In the genomic region with DNA sequence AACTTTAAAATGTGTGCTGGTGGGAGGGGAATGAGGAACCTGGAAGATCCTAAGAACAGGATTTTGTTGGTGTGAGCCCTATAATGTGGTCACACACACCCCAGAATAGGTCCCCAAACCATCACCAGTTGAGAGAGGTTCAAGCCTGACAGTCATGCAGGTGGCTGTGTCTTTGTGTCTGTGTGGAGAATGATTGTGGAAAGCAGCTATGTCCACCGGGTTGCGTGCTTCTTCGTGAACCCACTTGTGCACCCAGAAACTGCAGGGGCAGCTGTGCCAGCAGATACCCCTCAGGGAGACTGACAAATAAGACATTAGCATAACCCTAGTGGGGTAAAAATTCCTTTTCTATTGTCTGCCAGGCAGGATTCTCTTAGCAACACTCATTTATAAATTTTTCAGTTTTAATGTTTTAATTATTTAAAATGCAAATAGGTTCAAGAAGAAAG, we compare ENCODE assay signal across 31 mouse cellular contexts.
A peak's percentile ranks its signal among the peaks of the same experiment; 100 is the strongest.
DNase-seq lines count a peak whose midpoint lies in the region; ATAC-seq lines count a peak whose summit lies in the region.
"Had no signal": no experiment of that assay in that cellular context is flagged by ENCODE, and none has a peak within 500 bp of the region (broad histone marks: within the 10 kb centered on the region; RNA-seq: fewer than 3 reads in every experiment).

No protein-coding gene starts in this region.

- H3K4me2 ChIP-seq in midbrain, embryonic 14.5 days (ENCODE audit: low read length), result no peak overlapping the region
- H3K4me2 ChIP-seq in midbrain, embryonic 11.5 days, result no peak overlapping the region
- H3K4me2 ChIP-seq in hindbrain, embryonic 15.5 days, result no peak overlapping the region
- H3K4me2 ChIP-seq in neural tube, embryonic 15.5 days, result no peak overlapping the region
- H3K4me2 ChIP-seq: embryonic facial prominence, embryonic 12.5 days; heart, embryonic 12.5 days; limb, embryonic 13.5 days; liver, embryonic 12.5 days had no signal

- H3K27me3 ChIP-seq in midbrain, embryonic 14.5 days (ENCODE audit: control insufficient read depth, insufficient read depth, low read length), result no peaks in the 10 kb centered on the region
- H3K27me3 ChIP-seq in midbrain, embryonic 11.5 days (ENCODE audit: control insufficient read depth, insufficient read depth, low read length), result no peaks in the 10 kb centered on the region
- H3K27me3 ChIP-seq in hindbrain, embryonic 15.5 days, result 0 out of 2 replicates have a peak, but pooled peaks cover 2% of the 10 kb centered on the region
- H3K27me3 ChIP-seq in neural tube, embryonic 15.5 days (replicated peaks), result 0 out of 2 replicates have a peak, but pooled peaks cover 5% of the 10 kb centered on the region
- H3K27me3 ChIP-seq: embryonic facial prominence, embryonic 12.5 days; heart, embryonic 12.5 days; limb, embryonic 13.5 days; liver, embryonic 12.5 days had no signal

- no peak for ATAC-seq in midbrain, embryonic 14.5 days (ENCODE audit: low FRiP score, low TSS enrichment)
- ATAC-seq in midbrain, embryonic 11.5 days (ENCODE audit: low FRiP score), result no peak
- ATAC-seq in hindbrain, embryonic 15.5 days (ENCODE audit: low FRiP score, low read depth), result peak; percentile 59; the same call in 1 of the 2 replicates
- 0 out of 2 replicates have a peak, but pooled peaks have one; percentile 17 for ATAC-seq in neural tube, embryonic 15.5 days (ENCODE audit: low FRiP score)
- ATAC-seq: CD4-positive, CD25-positive, alpha-beta regulatory T cell, adult 4 months; forebrain, embryonic 14.5 days; liver, embryonic 12.5 days; liver, postnatal 0 days; lung, postnatal 0 days had no signal

- H3K9ac ChIP-seq in midbrain, embryonic 14.5 days (replicated peaks; ENCODE audit: low read length), result no peak overlapping the region
- H3K9ac ChIP-seq in midbrain, embryonic 11.5 days (ENCODE audit: low read length), result no peak overlapping the region
- H3K9ac ChIP-seq in hindbrain, embryonic 15.5 days, result no peak overlapping the region
- no peak overlapping the region for H3K9ac ChIP-seq in neural tube, embryonic 15.5 days (replicated peaks)
- H3K9ac ChIP-seq: embryonic facial prominence, embryonic 12.5 days; heart, embryonic 12.5 days; limb, embryonic 13.5 days; liver, embryonic 12.5 days; liver, postnatal 0 days had no signal

- H3K36me3 ChIP-seq in midbrain, embryonic 14.5 days (ENCODE audit: control insufficient read depth, insufficient read depth, low read length), result no peaks in the 10 kb centered on the region
- H3K36me3 ChIP-seq in midbrain, embryonic 11.5 days (ENCODE audit: control insufficient read depth, insufficient read depth, low read length), result no peaks in the 10 kb centered on the region
- H3K36me3 ChIP-seq in hindbrain, embryonic 15.5 days, result no peaks in the 10 kb centered on the region
- H3K36me3 ChIP-seq in neural tube, embryonic 15.5 days, result no peaks in the 10 kb centered on the region
- H3K36me3 ChIP-seq: embryonic facial prominence, embryonic 12.5 days; heart, embryonic 12.5 days; limb, embryonic 13.5 days; liver, embryonic 12.5 days had no signal

- H3K27ac ChIP-seq in midbrain, embryonic 14.5 days (replicated peaks; ENCODE audit: low read depth, low read length), result peak overlapping the region; percentile 26; the same call in 1 of the 2 replicates
- no peak overlapping the region for H3K27ac ChIP-seq in midbrain, embryonic 11.5 days (ENCODE audit: low read depth, low read length)
- no peak overlapping the region for H3K27ac ChIP-seq in hindbrain, embryonic 15.5 days (replicated peaks)
- H3K27ac ChIP-seq in neural tube, embryonic 15.5 days (replicated peaks), result no peak overlapping the region
- H3K27ac ChIP-seq: embryonic facial prominence, embryonic 12.5 days; layer of hippocampus, adult 2 months; left cerebral cortex, adult 2 months; limb, embryonic 13.5 days; liver, embryonic 12.5 days; macrophage had no signal

- DNase-seq in midbrain, embryonic 14.5 days, result no peak
- no peak for DNase-seq in midbrain, embryonic 11.5 days (ENCODE audit: low spot score, missing footprints)
- peak; percentile 7 to 42 for DNase-seq in urinary bladder, postnatal 4 days (ENCODE audit: low spot score in 2 of 2)
- DNase-seq in urinary bladder, adult 18-20 months (ENCODE audit: low spot score in 2 of 2), result no peak
- DNase-seq in cerebellum, postnatal 4 days (ENCODE audit: low spot score in 2 of 2), result no peak
- no peak for DNase-seq in cerebellum, postnatal 14 days
- DNase-seq: adrenal gland, postnatal 14 days; cerebellum, adult 18-20 months; cerebellum, postnatal 10 days; gastrocnemius, postnatal 25 days; heart, adult 18-20 months; heart, postnatal 4 days; kidney, adult 2 months; kidney, postnatal 36 days; liver, postnatal 0 days; retina, postnatal 1 day; right cerebral cortex, postnatal 14 days; thymus, adult 2 months; thymus, postnatal 36 days had no signal

- H3K9me3 ChIP-seq in midbrain, embryonic 14.5 days (ENCODE audit: control insufficient read depth, low read length), result no peaks in the 10 kb centered on the region
- no peaks in the 10 kb centered on the region for H3K9me3 ChIP-seq in midbrain, embryonic 11.5 days (ENCODE audit: control insufficient read depth, low read length)
- no peaks in the 10 kb centered on the region for H3K9me3 ChIP-seq in hindbrain, embryonic 15.5 days
- H3K9me3 ChIP-seq in neural tube, embryonic 15.5 days (replicated peaks), result no peaks in the 10 kb centered on the region
- H3K9me3 ChIP-seq: embryonic facial prominence, embryonic 12.5 days; heart, embryonic 12.5 days; limb, embryonic 13.5 days; liver, embryonic 12.5 days had no signal

- 65% methylated on average over 3 of the region's 3 CpGs for WGBS in midbrain, embryonic 14.5 days
- 89% methylated on average over 3 of the region's 3 CpGs for WGBS in midbrain, embryonic 11.5 days
- 26% methylated on average over 3 of the region's 3 CpGs for WGBS in hindbrain, embryonic 15.5 days
- WGBS in neural tube, embryonic 15.5 days, result 32% methylated on average over 3 of the region's 3 CpGs

- no peak overlapping the region for H3K4me3 ChIP-seq in midbrain, embryonic 14.5 days (replicated peaks; ENCODE audit: low read depth, low read length)
- no peak overlapping the region for H3K4me3 ChIP-seq in midbrain, embryonic 11.5 days (ENCODE audit: low read depth, low read length)
- no peak overlapping the region for H3K4me3 ChIP-seq in hindbrain, embryonic 15.5 days
- no peak overlapping the region for H3K4me3 ChIP-seq in neural tube, embryonic 15.5 days (replicated peaks)
- H3K4me3 ChIP-seq: embryonic facial prominence, embryonic 12.5 days; heart, embryonic 12.5 days; layer of hippocampus, adult 2 months; left cerebral cortex, adult 2 months; limb, embryonic 13.5 days; liver, embryonic 12.5 days had no signal

- peaks cover 19% of the 10 kb centered on the region; the same call in 1 of the 2 replicates for H3K4me1 ChIP-seq in midbrain, embryonic 14.5 days (ENCODE audit: control insufficient read depth, insufficient read depth, low read length)
- H3K4me1 ChIP-seq in midbrain, embryonic 11.5 days (ENCODE audit: control insufficient read depth, insufficient read depth, low read length), result no peaks in the 10 kb centered on the region
- H3K4me1 ChIP-seq in hindbrain, embryonic 15.5 days (replicated peaks), result peaks cover 7% of the 10 kb centered on the region; the same call in 1 of the 2 replicates
- H3K4me1 ChIP-seq in neural tube, embryonic 15.5 days, result peaks cover 11% of the 10 kb centered on the region; the same call in 1 of the 2 replicates
- H3K4me1 ChIP-seq: embryonic facial prominence, embryonic 12.5 days; heart, embryonic 12.5 days; limb, embryonic 13.5 days; liver, embryonic 12.5 days had no signal

Comparison
In these comparisons a context has a peak if more than half of its experiments do, and no peak if none do; other contexts are left out.
1. DNase-seq: peak in urinary bladder, postnatal 4 days (2 of 2); none in midbrain, embryonic 14.5 days (single experiment), midbrain, embryonic 11.5 days (single experiment), urinary bladder, adult 18-20 months (0 of 2), cerebellum, postnatal 4 days (0 of 2) and cerebellum, postnatal 14 days (0 of 2).
2. ATAC-seq: peak in hindbrain, embryonic 15.5 days (single experiment) and neural tube, embryonic 15.5 days (single experiment); none in midbrain, embryonic 14.5 days (single experiment) and midbrain, embryonic 11.5 days (single experiment).